Mouse (Mus musculus): Measurements from ENCODE around the gene Fndc5.

Gene Fndc5

GRCm38 (mm10) chr4:129122719-129123118, 14.1 kb upstream of the Fndc5 start:
- DNase-seq (ENCODE audit: low spot score in 2 of 2): no peak

- peak in 1 of 2 experiments; percentile 71 for DNase-seq (ENCODE audit: low spot score in 2 of 2)
Observed at GRCm38 (mm10) chr4:129124652-129125146, 12.1 kb upstream of the Fndc5 start.

GRCm38 (mm10) chr4:129125736-129126451, 10.9 kb upstream of the Fndc5 start:
- DNase-seq (ENCODE audit: low spot score in 2 of 2): no peak

- DNase-seq (ENCODE audit: low spot score in 2 of 2): peak in 1 of 2 experiments; percentile 57
Observed at GRCm38 (mm10) chr4:129128582-129129338, 8.0 kb upstream of the Fndc5 start.

GRCm38 (mm10) chr4:129129387-129129786, 7.4 kb upstream of the Fndc5 start:
- DNase-seq (ENCODE audit: low spot score in 2 of 2): no peak

GRCm38 (mm10) chr4:129130149-129130548, 6.7 kb upstream of the Fndc5 start:
- DNase-seq (ENCODE audit: low spot score in 2 of 2): no peak

GRCm38 (mm10) chr4:129130755-129131303, 6.0 kb upstream of the Fndc5 start:
- DNase-seq (ENCODE audit: low spot score in 2 of 2): no peak

- DNase-seq (ENCODE audit: low spot score in 2 of 2): peak in 1 of 2 experiments; percentile 80
Observed at GRCm38 (mm10) chr4:129134799-129135585, 1.8 kb upstream of the Fndc5 start.

GRCm38 (mm10) chr4:129135637-129136036, 1.2 kb upstream of the Fndc5 start:
- no peak for DNase-seq (ENCODE audit: low spot score in 2 of 2)

- no peak for DNase-seq (ENCODE audit: low spot score in 2 of 2)
Observed at GRCm38 (mm10) chr4:129136189-129136578, 615 bp upstream of the Fndc5 start.

- no peak for DNase-seq (ENCODE audit: low spot score in 2 of 2)
Observed at GRCm38 (mm10) chr4:129137392-129138321, 858 bp downstream of the Fndc5 start.

GRCm38 (mm10) chr4:129139642-129140041, 2.8 kb downstream of the Fndc5 start:
- DNase-seq (ENCODE audit: low spot score in 2 of 2): no peak

GRCm38 (mm10) chr4:129140808-129141207, 4.0 kb downstream of the Fndc5 start:
- DNase-seq (ENCODE audit: low spot score in 2 of 2): no peak

GRCm38 (mm10) chr4:129141560-129142438, 5.0 kb downstream of the Fndc5 start:
- no peak for DNase-seq (ENCODE audit: low spot score in 2 of 2)

GRCm38 (mm10) chr4:129142439-129143045, 5.7 kb downstream of the Fndc5 start:
- DNase-seq (ENCODE audit: low spot score in 2 of 2): no peak

- DNase-seq (ENCODE audit: low spot score in 2 of 2): no peak
Observed at GRCm38 (mm10) chr4:129143509-129143908, 6.7 kb downstream of the Fndc5 start.

- peak; percentile 86 to 96 for DNase-seq (ENCODE audit: low spot score in 2 of 2)
Observed at GRCm38 (mm10) chr4:129144401-129145367, 7.9 kb downstream of the Fndc5 start.

GRCm38 (mm10) chr4:129145411-129145810, 8.6 kb downstream of the Fndc5 start:
- DNase-seq (ENCODE audit: low spot score in 2 of 2): no peak

Data from frontal cortex, postnatal 36 days (tissue).